Mouse (Mus musculus): ENCODE data around the gene Emc10. TPM values are rescaled to one million over a fixed set of nuclear protein-coding genes. Genes with fewer than 3 reads are reported as not detected.

Emc10 gene
- total and polyA plus RNA-seq, 3 experiments: 91.4 to 149 TPM; not detected in 1

GRCm38 (mm10) chr7:44469677-44470675 lies 26.4 kb downstream of the Emc10 start (continued):
- TF ChIP-seq CHD2 (IDR thresholded peaks at IDR 0.05; ENCODE audit: low read length) (no peak), ZNF384 (IDR thresholded peaks at IDR 0.05; ENCODE audit: low read depth, low read length) (no peak), SIN3A (IDR thresholded peaks at IDR 0.05; ENCODE audit: low read length) (no peak)

GRCm38 (mm10) chr7:44468644-44469285 lies 27.6 kb downstream of the Emc10 start:
- TF ChIP-seq NRF1 (IDR thresholded peaks at IDR 0.05; ENCODE audit: insufficient read depth, low read depth, low read length, poor library complexity, severe bottlenecking): no peak
- peak; percentile 20 for DNase-seq (ENCODE audit: low read depth, low spot score)
- Histone ChIP-seq H3K4me3 (ENCODE audit: control insufficient read depth in 1 of 2, insufficient read depth in 1 of 2, low read depth in 2 of 2, low read length in 2 of 2) (peak overlapping the region; percentile 58 to 76), H3K27ac (ENCODE audit: control insufficient read depth, low read depth, low read length) (no peak overlapping the region), H3K9ac (ENCODE audit: control insufficient read depth, low read depth, low read length, poor library complexity, severe bottlenecking) (peak overlapping the region; percentile 74), H3K9me3 (replicated peaks; ENCODE audit: insufficient read depth, low read length) (no peaks in the 10 kb centered on the region), H3K27me3 (ENCODE audit: control insufficient read depth in 1 of 2, insufficient read depth in 2 of 2, low read length in 2 of 2) (no peaks in the 10 kb centered on the region), H3K36me3 (ENCODE audit: control insufficient read depth in 1 of 2, insufficient read depth in 2 of 2, low read length in 2 of 2) (no peaks in the 10 kb centered on the region), H3K4me1 (ENCODE audit: control insufficient read depth in 1 of 2, insufficient read depth in 2 of 2, low read length in 2 of 2) (peaks cover 0 to 13% of the 10 kb centered on the region in 2 experiments; a peak in 2 of 4 replicates), H3K79me2 (ENCODE audit: control insufficient read depth, insufficient read depth, low read length, poor library complexity) (peaks cover 3% of the 10 kb centered on the region)

- peak; percentile 99 for DNase-seq (ENCODE audit: low read depth, low spot score)
- H3K79me2 ChIP-seq (ENCODE audit: control insufficient read depth, insufficient read depth, low read length, poor library complexity): peaks cover 3% of the 10 kb centered on the region
- peak within 1 kb of the TSS; percentile 74 for H3K9ac ChIP-seq (ENCODE audit: control insufficient read depth, low read depth, low read length, poor library complexity, severe bottlenecking)
- peak within 1 kb of the TSS; percentile 58 to 76 for H3K4me3 ChIP-seq (ENCODE audit: control insufficient read depth in 1 of 2, insufficient read depth in 1 of 2, low read depth in 2 of 2, low read length in 2 of 2)
- H3K27ac ChIP-seq (ENCODE audit: control insufficient read depth, low read depth, low read length): peak within 1 kb of the TSS; percentile 25; the same call in 1 of the 2 replicates
- no peaks in the 10 kb centered on the region for H3K36me3 ChIP-seq (ENCODE audit: control insufficient read depth in 1 of 2, insufficient read depth in 2 of 2, low read length in 2 of 2)
- no peaks in the 10 kb centered on the region for H3K9me3 ChIP-seq (replicated peaks; ENCODE audit: insufficient read depth, low read length)
- H3K4me1 ChIP-seq (ENCODE audit: control insufficient read depth in 1 of 2, insufficient read depth in 2 of 2, low read length in 2 of 2): peaks cover 0 to 13% of the 10 kb centered on the region in 2 experiments; a peak in 2 of 4 replicates
- H3K27me3 ChIP-seq (ENCODE audit: control insufficient read depth in 1 of 2, insufficient read depth in 2 of 2, low read length in 2 of 2): no peaks in the 10 kb centered on the region
- TF ChIP-seq USF2 (IDR thresholded peaks at IDR 0.05; ENCODE audit: borderline replicate concordance in 1 of 2, insufficient read depth in 1 of 2, low read depth in 1 of 2, low read length in 2 of 2) (no peak), SMC3 (IDR thresholded peaks at IDR 0.05; ENCODE audit: low read depth, low read length) (no peak), E2F4 (IDR thresholded peaks at IDR 0.05; ENCODE audit: borderline replicate concordance, low read depth, low read length) (no peak), POLR2AphosphoS2 (IDR thresholded peaks at IDR 0.05; ENCODE audit: low read length) (peak; percentile 71; the same call in 1 of the 2 replicates), GATA1 (IDR thresholded peaks at IDR 0.05; ENCODE audit: low read depth, low read length) (no peak), MAFK (IDR thresholded peaks at IDR 0.05; ENCODE audit: borderline replicate concordance, low read depth, low read length) (no peak), TCF12 (IDR thresholded peaks at IDR 0.05; ENCODE audit: low read depth, low read length) (0 out of 2 replicates have a peak, but pooled peaks have one; percentile 25), USF1 (IDR thresholded peaks at IDR 0.05; ENCODE audit: low read depth, low read length) (peak; percentile 18; the same call in 1 of the 2 replicates), EP300 (IDR thresholded peaks at IDR 0.05; ENCODE audit: low read depth in 1 of 2, low read length in 2 of 2) (no peak), MYC (IDR thresholded peaks at IDR 0.05; ENCODE audit: low read depth, low read length) (peak; percentile 65; the same call in 1 of the 2 replicates), MXI1 (IDR thresholded peaks at IDR 0.05; ENCODE audit: low read depth, low read length) (peak; percentile 84), SIN3A (IDR thresholded peaks at IDR 0.05; ENCODE audit: low read length) (peak; percentile 96), HCFC1 (IDR thresholded peaks at IDR 0.05; ENCODE audit: low read depth, low read length) (peak; percentile 98), NELFE (IDR thresholded peaks at IDR 0.05; ENCODE audit: low read depth, low read length) (peak; percentile 80), MYB (IDR thresholded peaks at IDR 0.05; ENCODE audit: low read depth, low read length) (no peak), CTCF (IDR thresholded peaks at IDR 0.05 in 2 of 3, conservative IDR thresholded peaks at IDR 0.05 in 1 of 3; ENCODE audit: control insufficient read depth in 1 of 3, insufficient read depth in 1 of 3, low read depth in 2 of 3, low read length in 3 of 3, poor library complexity in 1 of 3, severe bottlenecking in 1 of 3) (no peak), ETS1 (IDR thresholded peaks at IDR 0.05; ENCODE audit: low read depth, low read length) (peak; percentile 41; the same call in 1 of the 2 replicates), MEF2A (IDR thresholded peaks at IDR 0.05; ENCODE audit: extremely low read depth, insufficient replicate concordance, low read depth, low read length, poor library complexity, severe bottlenecking) (no peak), UBTF (IDR thresholded peaks at IDR 0.05; ENCODE audit: borderline replicate concordance, insufficient read depth, low read depth, low read length) (no peak), TBP (IDR thresholded peaks at IDR 0.05; ENCODE audit: low read depth, low read length) (peak; percentile 81), KAT2A (conservative IDR thresholded peaks at IDR 0.05; ENCODE audit: low read depth, low read length) (peak; percentile 94)
Observed at GRCm38 (mm10) chr7:44467811-44468411, 28.4 kb downstream of the Emc10 start, which contains the start of gene Josd2. Josd2 (plus strand) TSS chr7:44467980.
